Mouse (Mus musculus) heart, adult 8-10 months (tissue): ENCODE measurements around the gene Dok1. TPM values are rescaled to one million over a fixed set of nuclear protein-coding genes. Genes with fewer than 3 reads are reported as not detected.
A peak's percentile ranks its signal among the peaks of the same experiment; 100 is the strongest.

Source experiments
- DNase-seq: peaks from one replicate; pipeline ENCODE4 v3.0.0; 2022; ENCODE audit warnings: low spot score
- total RNA-seq, 4 experiments: library from RNA; stranded (reverse); gene quantifications; 2 replicates each; pipeline ENCODE4 v1.2.4; 2022

The Dok1 gene
- 1 to 10 TPM; 1.9 to 2.2 (median 2.0) TPM for total RNA-seq

GRCm38 (mm10) chr6:83033249-83034185 lies at the start of gene Dok1, which contains the start of gene Loxl3:
Gene Dok1, minus strand, starts transcription at chr6:83033471.
Gene Loxl3, plus strand, starts transcription at chr6:83034173.
- peak; percentile 75 for DNase-seq

GRCm38 (mm10) chr6:83080210-83080609 lies 46.9 kb upstream of the Dok1 start:
- no peak for DNase-seq

GRCm38 (mm10) chr6:83078324-83078858 lies 45.1 kb upstream of the Dok1 start:
- peak; percentile 99 for DNase-seq

- peak; percentile 23 for DNase-seq
Observed at GRCm38 (mm10) chr6:83077630-83078323, 44.5 kb upstream of the Dok1 start, which contains the start of gene Pcgf1. Gene Pcgf1, plus strand, starts transcription at chr6:83077869.

- no peak for DNase-seq
Observed at GRCm38 (mm10) chr6:83074979-83075378, 41.7 kb upstream of the Dok1 start.

- no peak for DNase-seq
Observed at GRCm38 (mm10) chr6:83071220-83071619, 37.9 kb upstream of the Dok1 start.

GRCm38 (mm10) chr6:83070311-83071219 lies 37.3 kb upstream of the Dok1 start:
- peak; percentile 19 for DNase-seq

GRCm38 (mm10) chr6:83070247-83070310 lies 36.8 kb upstream of the Dok1 start, which contains the start of gene Tlx2:
Gene Tlx2, minus strand, starts transcription at chr6:83070293.
- no peak for DNase-seq

- no peak for DNase-seq
Observed at GRCm38 (mm10) chr6:83069488-83070246, 36.4 kb upstream of the Dok1 start.

GRCm38 (mm10) chr6:83068706-83069487 lies 35.6 kb upstream of the Dok1 start:
- no peak for DNase-seq

- DNase-seq: no peak
Observed at GRCm38 (mm10) chr6:83068221-83068620, 35.0 kb upstream of the Dok1 start.

GRCm38 (mm10) chr6:83066441-83066840 lies 33.2 kb upstream of the Dok1 start:
- DNase-seq: no peak

GRCm38 (mm10) chr6:83065995-83066394 lies 32.7 kb upstream of the Dok1 start:
- no peak for DNase-seq

GRCm38 (mm10) chr6:83058725-83059124 lies 25.5 kb upstream of the Dok1 start:
- DNase-seq: no peak

- DNase-seq: no peak
Observed at GRCm38 (mm10) chr6:83057790-83058189, 24.5 kb upstream of the Dok1 start, which contains the start of gene Dqx1. Gene Dqx1, plus strand, starts transcription at chr6:83057844.

GRCm38 (mm10) chr6:83054871-83055431 lies 21.7 kb upstream of the Dok1 start, which contains the start of gene Htra2:
Gene Htra2, minus strand, starts transcription at chr6:83055273.
- no peak for DNase-seq

GRCm38 (mm10) chr6:83054074-83054851 lies 21.0 kb upstream of the Dok1 start, which contains the start of gene Aup1:
Gene Aup1, plus strand, starts transcription at chr6:83054521.
- peak; percentile 96 for DNase-seq

GRCm38 (mm10) chr6:83053136-83053960 lies 20.1 kb upstream of the Dok1 start:
- no peak for DNase-seq
